Mouse (Mus musculus): Measurements from ENCODE around the gene Olfr1090.

GRCm38 (mm10) chr2:86761050-86761449, 2.3 kb upstream of the Olfr1090 start:
- no peak for TF ChIP-seq MYOD1 (IDR thresholded peaks at IDR 0.05; ENCODE audit: control insufficient read depth in 1 of 3, insufficient read length in 2 of 3, low read depth in 2 of 3)
- TF ChIP-seq POLR2A (IDR thresholded peaks at IDR 0.05; ENCODE audit: insufficient read length, low read depth) = no peak
- TF ChIP-seq TCF12 (IDR thresholded peaks at IDR 0.05; ENCODE audit: insufficient read depth, poor library complexity, severe bottlenecking) = no peak
- TF ChIP-seq E2F4 (IDR thresholded peaks at IDR 0.05; ENCODE audit: insufficient read depth) = no peak
- no peak for TF ChIP-seq USF1 (IDR thresholded peaks at IDR 0.05; ENCODE audit: low read depth)
- TF ChIP-seq MAX (IDR thresholded peaks at IDR 0.05; ENCODE audit: low read depth) = no peak
- TF ChIP-seq CEBPB (IDR thresholded peaks at IDR 0.05; ENCODE audit: insufficient read depth, poor library complexity, severe bottlenecking) = no peak
- no peak for TF ChIP-seq REST (IDR thresholded peaks at IDR 0.05; ENCODE audit: insufficient read depth, insufficient read length)
